Mouse (Mus musculus) thymus, adult 2 months (tissue): ENCODE measurements around the gene Triobp.

Source experiments
- CTCF ChIP-seq: fragments of 200-500 bp; IDR thresholded peaks from 2 replicates; pipeline ENCODE4 v1.5.1; 2012; ENCODE audit warnings: mild to moderate bottlenecking, control low read depth, low read length, moderate library complexity, borderline replicate concordance; ENCODE audit not compliant: control insufficient read depth, poor library complexity, insufficient read depth; ENCODE audit errors: extremely low read depth
- POLR2A ChIP-seq: fragments of 200-500 bp; IDR thresholded peaks from 2 replicates; pipeline ENCODE4 v1.6.1; 2012; ENCODE audit warnings: mild to moderate bottlenecking, low read length, control low read depth, moderate library complexity; ENCODE audit not compliant: control insufficient read depth, poor library complexity, insufficient read depth; ENCODE audit errors: extremely low read depth

DNA sequence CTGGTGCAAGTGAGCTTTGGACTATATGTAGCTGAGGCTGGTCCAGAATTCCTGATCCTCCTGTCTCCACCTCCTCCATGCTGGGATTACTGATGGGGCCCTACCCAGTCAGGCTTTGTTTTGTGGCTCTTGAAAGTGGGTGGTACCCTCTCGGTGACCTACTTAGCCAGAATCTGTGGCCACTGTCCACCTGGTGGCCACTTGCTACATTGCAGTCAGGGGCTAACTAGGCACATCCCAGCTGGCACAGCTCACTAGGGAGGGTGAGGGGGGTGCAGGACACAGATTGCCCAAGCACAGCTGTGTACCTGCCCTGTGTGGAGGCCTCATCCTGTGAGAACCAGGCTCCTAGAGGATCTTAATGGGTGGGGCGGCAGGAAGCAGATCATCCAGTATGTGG, 15.4 kb downstream of the Triobp start:
- TF ChIP-seq CTCF (peak; percentile 47; the same call in 1 of the 2 replicates), POLR2A (no peak)
